Mouse (Mus musculus): ENCODE results near the gene Rab8b.

GRCm38 (mm10) chr9:66895035-66895779 is 24.3 kb downstream of the Rab8b start:
- TF ChIP-seq CTCF (IDR thresholded peaks at IDR 0.05; ENCODE audit: borderline replicate concordance, insufficient read depth, low read depth, low read length) (no peak), POLR2A (IDR thresholded peaks at IDR 0.05; ENCODE audit: borderline replicate concordance, insufficient read depth, low read length) (no peak)

All from cerebellum, adult 2 months (tissue).